Mouse (Mus musculus) olfactory bulb, adult 2 months (tissue): Measurements from ENCODE around the gene Tenm2.

ENCODE experiments used
- CTCF ChIP-seq: fragments of 200-500 bp; IDR thresholded peaks from 2 replicates; pipeline ENCODE4 v1.5.1; 2012; ENCODE audit warnings: low read depth, mild to moderate bottlenecking, low read length, moderate library complexity; ENCODE audit not compliant: insufficient read depth
- POLR2A ChIP-seq: fragments of 200-500 bp; IDR thresholded peaks from 2 replicates; pipeline ENCODE4 v1.6.1; 2012; ENCODE audit warnings: mild to moderate bottlenecking, low read depth, low read length, moderate library complexity; ENCODE audit not compliant: insufficient read depth

- no peak for TF ChIP-seq CTCF
- TF ChIP-seq POLR2A: no peak
Observed at GRCm38 (mm10) chr11:36351341-36351740, 884.4 kb downstream of the Tenm2 start.
